Mouse (Mus musculus) hindbrain, embryonic 14.5 days (tissue): Measurements from ENCODE around the gene Ddx3x. TPM values are rescaled to one million over a fixed set of nuclear protein-coding genes. Genes with fewer than 3 reads are reported as not detected.

Experiments
- ATAC-seq: fragments of 200-750 bp; cut with Nextera tagmentation; 2 replicates; pipeline ENCODE4 v1.8.0; 2017; ENCODE audit warnings: moderate number of reproducible peaks, mild to moderate bottlenecking, moderate TSS enrichment, moderate library complexity; ENCODE audit not compliant: low FRiP score
- DNase-seq: peaks from one replicate; pipeline ENCODE4 v3.0.0-alpha.2; 2015; ENCODE audit warnings: low spot score
- H3K27ac ChIP-seq: fragments of 300-500 bp; sonication (generic); 2 replicates; pipeline ENCODE4 v1.5.1; 2014; ENCODE audit warnings: mild to moderate bottlenecking, moderate library complexity
- H3K27me3 ChIP-seq: fragments of 300-500 bp; sonication (generic); 2 replicates; pipeline ENCODE4 v1.6.1; 2014; ENCODE audit warnings: mild to moderate bottlenecking, low read length, mixed read lengths; ENCODE audit not compliant: control insufficient read depth, insufficient read depth
- H3K36me3 ChIP-seq: fragments of 300-500 bp; sonication (generic); replicated peaks from 2 replicates; pipeline ENCODE4 v1.6.1; 2014; ENCODE audit not compliant: control insufficient read depth, insufficient read depth
- H3K4me1 ChIP-seq: fragments of 300-500 bp; sonication (generic); replicated peaks from 2 replicates; pipeline ENCODE4 v1.6.1; 2014; ENCODE audit warnings: antibody characterized with exemption, low read length, mixed read lengths; ENCODE audit not compliant: control insufficient read depth, insufficient read depth
- H3K4me2 ChIP-seq: fragments of 300-500 bp; sonication (generic); replicated peaks from 2 replicates; pipeline ENCODE4 v1.6.1; 2014; ENCODE audit warnings: mild to moderate bottlenecking, moderate library complexity
- H3K4me3 ChIP-seq: fragments of 300-500 bp; sonication (generic); replicated peaks from 2 replicates; pipeline ENCODE4 v1.5.1; 2014; ENCODE audit warnings: mild to moderate bottlenecking, low read length
- H3K9ac ChIP-seq: fragments of 300-500 bp; sonication (generic); 2 replicates; pipeline ENCODE4 v1.6.1; 2014
- H3K9me3 ChIP-seq: fragments of 300-500 bp; sonication (generic); 2 replicates; pipeline ENCODE4 v1.6.1; 2016; ENCODE audit warnings: low read length; ENCODE audit not compliant: control insufficient read depth
- WGBS: fragments of 180-500 bp; shearing (Covaris S2); extraction: QIAGEN DNeasy Blood & Tissue Kit; methylation state at CpG from one replicate; pipeline ENCODE4 v1.1.7; 2014; 5-methylcytosine and 5-hydroxymethylcytosine counted together
- polyA plus RNA-seq: library from polyadenylated mRNA; unstranded; fragments of >200 nt; fragmentation: Nextera tagmentation; extraction: Ambion mirVana; gene quantifications from 2 replicates; pipeline ENCODE4 v1.2.1, GENCODE M21; 2014

Gene Ddx3x
- polyA plus RNA-seq, 1 experiment from 2014 or later = 113 TPM

DNA sequence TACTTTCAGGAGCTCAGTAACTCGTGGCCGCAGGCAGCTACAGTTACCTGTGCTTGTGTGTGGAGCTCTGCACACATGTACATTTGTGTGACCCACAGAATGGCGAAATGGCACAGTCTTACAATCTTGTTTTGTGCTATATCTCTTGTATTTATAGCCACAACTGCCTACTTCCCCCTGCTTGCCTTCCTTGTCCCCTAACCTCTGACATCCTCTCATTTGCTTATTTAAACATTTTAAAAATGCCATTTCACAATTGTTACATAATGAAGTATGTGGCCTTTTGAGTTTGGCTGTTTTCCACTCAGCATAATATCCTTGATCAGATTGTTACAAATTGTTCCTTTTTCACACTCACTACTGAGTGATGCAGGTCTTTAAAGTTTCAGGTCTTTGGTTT, 25.4 kb downstream of the Ddx3x start:
- H3K36me3 ChIP-seq = no peaks in the 10 kb centered on the region
- H3K4me2 ChIP-seq = no peak overlapping the region
- no peaks in the 10 kb centered on the region for H3K9me3 ChIP-seq
- ATAC-seq = no peak
- DNase-seq = no peak
- H3K27ac ChIP-seq = no peak overlapping the region
- no peak overlapping the region for H3K4me3 ChIP-seq
- no peak overlapping the region for H3K9ac ChIP-seq
- no peaks in the 10 kb centered on the region for H3K4me1 ChIP-seq
- H3K27me3 ChIP-seq = no peaks in the 10 kb centered on the region; the same call in 1 of the 2 replicates
- WGBS = 91% methylated on average over 3 of the region's 3 CpGs

GRCm38 (mm10) chrX:13311396-13311795, 30.6 kb downstream of the Ddx3x start:
- no peaks in the 10 kb centered on the region for H3K36me3 ChIP-seq
- H3K27me3 ChIP-seq = no peaks in the 10 kb centered on the region; the same call in 1 of the 2 replicates
- H3K4me3 ChIP-seq = no peak overlapping the region
- no peaks in the 10 kb centered on the region for H3K9me3 ChIP-seq
- no peaks in the 10 kb centered on the region for H3K4me1 ChIP-seq
- 84% methylated on average over 4 of the region's 4 CpGs for WGBS
- no peak overlapping the region for H3K4me2 ChIP-seq
- no peak overlapping the region for H3K27ac ChIP-seq
- DNase-seq (no peak), ATAC-seq (no peak)
- no peak overlapping the region for H3K9ac ChIP-seq

DNA sequence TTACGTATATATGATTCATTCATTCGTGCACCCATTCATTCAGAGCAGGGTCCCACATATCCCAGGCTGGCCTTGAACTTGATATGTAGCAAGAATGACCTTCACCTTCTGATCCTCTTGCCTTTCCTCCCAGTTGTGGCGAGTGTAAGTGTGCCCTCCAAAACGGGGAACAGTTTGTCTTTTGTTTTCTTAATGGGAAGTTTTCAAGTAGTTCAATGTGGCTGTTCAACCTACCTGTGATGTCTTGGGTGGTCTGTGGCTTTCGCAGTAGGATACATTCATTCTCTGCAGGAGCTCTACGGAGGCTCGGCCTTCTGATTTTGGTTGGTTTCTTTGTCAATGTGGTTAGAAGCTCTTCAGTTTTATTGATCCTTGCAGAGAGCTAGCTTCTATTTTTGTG, 48.8 kb downstream of the Ddx3x start:
- Histone ChIP-seq H3K4me2 (no peak overlapping the region), H3K36me3 (no peaks in the 10 kb centered on the region), H3K4me1 (no peaks in the 10 kb centered on the region), H3K9me3 (no peaks in the 10 kb centered on the region), H3K4me3 (no peak overlapping the region), H3K27me3 (no peaks in the 10 kb centered on the region), H3K27ac (no peak overlapping the region), H3K9ac (no peak overlapping the region)
- no peak for DNase-seq
- WGBS = 87% methylated on average over 7 of the region's 7 CpGs
- ATAC-seq = no peak

Other genes starting within 250 kb of the Ddx3x start
- 78.5 and 91.4 TPM in 2 replicates for gene Usp9x, start 209.5 kb upstream of the Ddx3x start, polyA plus RNA-seq
- gene Nyx, start 185.1 kb downstream of the Ddx3x start, polyA plus RNA-seq = 0.09 and 0.10 TPM in 2 replicates